Mouse (Mus musculus): ENCODE data around the gene Susd1.
A peak's percentile ranks its signal among the peaks of the same experiment; 100 is the strongest.

The Susd1 gene

GRCm38 (mm10) chr4:59337533-59337885 is 100.9 kb downstream of the Susd1 start:
- DNase-seq = no peak

GRCm38 (mm10) chr4:59336846-59337532 is 101.4 kb downstream of the Susd1 start:
- no peak for DNase-seq

GRCm38 (mm10) chr4:59336439-59336809 is 102.0 kb downstream of the Susd1 start:
- DNase-seq = no peak

GRCm38 (mm10) chr4:59335616-59336438 is 102.6 kb downstream of the Susd1 start:
- DNase-seq = peak; percentile 28

- no peak for DNase-seq
Observed at GRCm38 (mm10) chr4:59335101-59335500, 103.3 kb downstream of the Susd1 start.

- no peak for DNase-seq
Observed at GRCm38 (mm10) chr4:59334236-59334635, 104.2 kb downstream of the Susd1 start.

GRCm38 (mm10) chr4:59333424-59333895 is 105.0 kb downstream of the Susd1 start:
- DNase-seq = no peak

- no peak for DNase-seq
Observed at GRCm38 (mm10) chr4:59332691-59333423, 105.6 kb downstream of the Susd1 start.

- DNase-seq = no peak
Observed at GRCm38 (mm10) chr4:59332089-59332488, 106.3 kb downstream of the Susd1 start.

GRCm38 (mm10) chr4:59331633-59332032 is 106.8 kb downstream of the Susd1 start:
- peak; percentile 60 for DNase-seq

GRCm38 (mm10) chr4:59330961-59331604 is 107.3 kb downstream of the Susd1 start:
- no peak for DNase-seq

GRCm38 (mm10) chr4:59329461-59330304 is 108.8 kb downstream of the Susd1 start:
- no peak for DNase-seq

GRCm38 (mm10) chr4:59328821-59329220 is 109.6 kb downstream of the Susd1 start:
- no peak for DNase-seq

- DNase-seq = no peak
Observed at GRCm38 (mm10) chr4:59327986-59328385, 110.4 kb downstream of the Susd1 start.

GRCm38 (mm10) chr4:59326031-59326760 is 112.2 kb downstream of the Susd1 start:
- DNase-seq = no peak

GRCm38 (mm10) chr4:59324317-59324716 is 114.1 kb downstream of the Susd1 start:
- peak; percentile 36 for DNase-seq

GRCm38 (mm10) chr4:59323231-59323651 is 115.2 kb downstream of the Susd1 start:
- DNase-seq = peak; percentile 14

- DNase-seq = no peak
Observed at GRCm38 (mm10) chr4:59322733-59323132, 115.7 kb downstream of the Susd1 start.

GRCm38 (mm10) chr4:59322056-59322455 is 116.4 kb downstream of the Susd1 start:
- DNase-seq = no peak

- no peak for DNase-seq
Observed at GRCm38 (mm10) chr4:59321181-59322008, 117.0 kb downstream of the Susd1 start.
